Mouse (Mus musculus) stomach, embryonic 15.5 days (tissue): ENCODE measurements around the gene Sarnp. TPM values are rescaled to one million over a fixed set of nuclear protein-coding genes. Genes with fewer than 3 reads are reported as not detected.

Source experiments
- ATAC-seq: fragments of 200-750 bp; cut with Nextera tagmentation; 2 replicates; pipeline ENCODE4 v1.8.0; 2017; ENCODE audit warnings: low read depth, moderate number of reproducible peaks, moderate TSS enrichment; ENCODE audit not compliant: insufficient read depth, low FRiP score
- H3K27ac ChIP-seq: fragments of 300-500 bp; sonication (generic); 2 replicates; pipeline ENCODE4 v1.5.1; 2015; ENCODE audit warnings: mild to moderate bottlenecking, inconsistent platforms
- H3K27me3 ChIP-seq: fragments of 300-500 bp; sonication (generic); replicated peaks from 2 replicates; pipeline ENCODE4 v1.6.1; 2015; ENCODE audit warnings: inconsistent platforms
- H3K36me3 ChIP-seq: fragments of 300-500 bp; sonication (generic); 2 replicates; pipeline ENCODE4 v1.6.1; 2015; ENCODE audit warnings: inconsistent platforms
- H3K4me1 ChIP-seq: fragments of 300-500 bp; sonication (generic); 2 replicates; pipeline ENCODE4 v1.6.1; 2015; ENCODE audit warnings: inconsistent platforms
- H3K4me2 ChIP-seq: fragments of 300-500 bp; sonication (generic); 2 replicates; pipeline ENCODE4 v1.6.1; 2015; ENCODE audit warnings: mild to moderate bottlenecking, inconsistent platforms
- H3K4me3 ChIP-seq: fragments of 300-500 bp; sonication (generic); replicated peaks from 2 replicates; pipeline ENCODE4 v1.5.1; 2015; ENCODE audit warnings: inconsistent platforms
- H3K9ac ChIP-seq: fragments of 300-500 bp; sonication (generic); 2 replicates; pipeline ENCODE4 v1.6.1; 2015; ENCODE audit warnings: inconsistent platforms
- H3K9me3 ChIP-seq: fragments of 300-500 bp; sonication (generic); 2 replicates; pipeline ENCODE4 v1.6.1; 2016; ENCODE audit warnings: inconsistent platforms
- WGBS: fragments of 180-500 bp; shearing (Covaris S2); methylation state at CpG from one replicate; pipeline ENCODE4 v1.1.7; 2015; 5-methylcytosine and 5-hydroxymethylcytosine counted together
- polyA plus RNA-seq: library from polyadenylated mRNA; unstranded; fragments of >200 nt; fragmentation: Nextera tagmentation; extraction: Ambion mirVana; gene quantifications from 2 replicates; pipeline ENCODE4 v1.2.1, GENCODE M21; 2015

The Sarnp gene
- 187 and 207 TPM in 2 replicates for polyA plus RNA-seq

GRCm38 (mm10) chr10:128817033-128817432 lies at the start of gene Sarnp:
Sarnp (plus strand) TSS chr10:128817333.
- Histone ChIP-seq H3K4me2 (no peak within 1 kb of the TSS), H3K27ac (no peak within 1 kb of the TSS), H3K27me3 (no peaks in the 10 kb centered on the region), H3K9ac (no peak within 1 kb of the TSS), H3K4me3 (no peak within 1 kb of the TSS), H3K9me3 (no peaks in the 10 kb centered on the region), H3K4me1 (peaks cover 4% of the 10 kb centered on the region; the same call in 1 of the 2 replicates), H3K36me3 (peaks cover 32% of the 10 kb centered on the region)
- WGBS = 87% methylated on average over 13 of the region's 13 CpGs
- no peak for ATAC-seq

DNA sequence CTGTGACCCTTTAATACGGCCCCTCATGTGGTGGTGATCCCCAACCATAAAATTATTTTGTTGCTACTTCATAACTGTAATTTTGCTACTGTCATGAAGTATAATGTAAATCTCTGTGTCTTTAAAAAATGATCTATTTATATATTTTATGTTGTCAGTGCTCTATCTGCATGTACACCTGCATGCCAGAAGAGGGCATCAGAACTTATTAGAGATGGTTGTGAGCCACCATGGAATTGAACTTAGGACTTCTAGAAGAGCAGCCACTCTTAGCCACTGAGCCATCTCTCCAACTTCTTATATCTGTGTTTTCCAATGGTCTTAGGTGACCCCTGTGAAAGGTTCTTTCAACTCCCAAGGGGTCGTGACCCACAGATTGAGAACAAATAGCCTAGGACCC lies 44.2 kb upstream of the Sarnp start:
- Histone ChIP-seq H3K27me3 (no peaks in the 10 kb centered on the region), H3K36me3 (no peaks in the 10 kb centered on the region), H3K9me3 (no peaks in the 10 kb centered on the region), H3K9ac (no peak overlapping the region), H3K4me3 (no peak overlapping the region), H3K4me2 (no peak overlapping the region), H3K4me1 (no peaks in the 10 kb centered on the region), H3K27ac (no peak overlapping the region)
- no peak for ATAC-seq
- 77% methylated on average over 2 of the region's 2 CpGs for WGBS

DNA sequence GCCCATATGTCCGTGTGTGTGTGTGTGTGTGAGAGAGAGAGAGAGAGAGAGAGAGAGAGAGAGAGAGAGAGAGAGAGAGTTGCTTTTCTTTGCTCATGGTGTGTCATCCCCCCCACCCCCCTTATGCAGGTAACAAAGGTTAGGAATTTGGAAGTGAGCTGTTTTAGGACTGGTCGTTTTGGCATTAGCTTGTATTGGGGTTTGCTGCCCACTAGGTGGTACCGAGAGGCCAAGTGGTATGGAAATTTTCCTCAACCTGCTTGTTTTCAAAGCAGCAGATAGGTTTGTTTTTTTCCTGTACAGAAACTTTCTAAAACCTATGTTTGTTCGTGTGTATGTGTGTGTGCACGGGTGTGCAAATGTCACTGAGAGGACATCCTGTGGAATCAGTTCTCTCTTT lies 43.4 kb upstream of the Sarnp start:
- Histone ChIP-seq H3K9ac (no peak overlapping the region), H3K27me3 (no peaks in the 10 kb centered on the region), H3K4me1 (no peaks in the 10 kb centered on the region), H3K4me3 (no peak overlapping the region), H3K9me3 (no peaks in the 10 kb centered on the region), H3K4me2 (no peak overlapping the region), H3K27ac (no peak overlapping the region), H3K36me3 (no peaks in the 10 kb centered on the region)
- no peak for ATAC-seq
- 35% methylated on average over 5 of the region's 5 CpGs for WGBS

DNA sequence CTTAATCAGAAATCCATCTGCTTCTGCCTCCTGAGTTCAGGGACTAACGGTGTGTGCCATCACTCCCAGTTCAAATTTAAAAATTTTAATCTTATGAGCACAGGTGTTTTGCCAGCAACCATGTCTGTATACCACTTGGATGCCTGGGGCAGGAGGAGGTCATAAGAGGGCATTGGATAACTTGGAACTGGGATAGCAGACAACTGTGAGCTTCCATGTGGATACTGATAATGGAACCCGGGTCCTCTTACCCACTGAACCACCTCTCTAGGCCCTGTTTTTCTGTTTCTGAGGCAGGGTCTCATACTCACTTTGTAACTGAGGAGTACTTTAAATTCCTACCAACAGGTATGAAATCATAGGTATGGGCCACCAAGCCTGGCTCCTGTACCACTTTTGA lies 38.7 kb upstream of the Sarnp start:
- Histone ChIP-seq H3K4me1 (no peaks in the 10 kb centered on the region; the same call in 1 of the 2 replicates), H3K27ac (peak overlapping the region; percentile 86; the same call in 1 of the 2 replicates), H3K36me3 (no peaks in the 10 kb centered on the region), H3K4me3 (no peak overlapping the region), H3K27me3 (no peaks in the 10 kb centered on the region), H3K9me3 (no peaks in the 10 kb centered on the region), H3K4me2 (no peak overlapping the region), H3K9ac (no peak overlapping the region)
- ATAC-seq = no peak
- 88% methylated on average over 2 of the region's 2 CpGs for WGBS

- H3K9me3 ChIP-seq = no peaks in the 10 kb centered on the region
- H3K27ac ChIP-seq = peak overlapping the region; percentile 86
- peak overlapping the region; percentile 21; the same call in 1 of the 2 replicates for H3K4me2 ChIP-seq
- no peak overlapping the region for H3K9ac ChIP-seq
- WGBS = 22% methylated on average over 8 of the region's 8 CpGs
- ATAC-seq = peak; percentile 93
- no peaks in the 10 kb centered on the region for H3K36me3 ChIP-seq
- no peaks in the 10 kb centered on the region; the same call in 1 of the 2 replicates for H3K4me1 ChIP-seq
- no peak overlapping the region for H3K4me3 ChIP-seq
- H3K27me3 ChIP-seq = no peaks in the 10 kb centered on the region
These were observed 37.9 kb upstream of the Sarnp start for GRCm38 (mm10) chr10:128779011-128779795.

- Histone ChIP-seq H3K4me2 (no peak overlapping the region), H3K27ac (no peak overlapping the region; the same call in 1 of the 2 replicates), H3K36me3 (no peaks in the 10 kb centered on the region), H3K4me3 (no peak overlapping the region), H3K9me3 (no peaks in the 10 kb centered on the region), H3K27me3 (no peaks in the 10 kb centered on the region), H3K4me1 (no peaks in the 10 kb centered on the region; the same call in 1 of the 2 replicates), H3K9ac (no peak overlapping the region)
- no peak for ATAC-seq
- WGBS = 90% methylated on average over 1 of the region's 1 CpGs
These were observed 36.9 kb upstream of the Sarnp start for GRCm38 (mm10) chr10:128780200-128780599.

DNA sequence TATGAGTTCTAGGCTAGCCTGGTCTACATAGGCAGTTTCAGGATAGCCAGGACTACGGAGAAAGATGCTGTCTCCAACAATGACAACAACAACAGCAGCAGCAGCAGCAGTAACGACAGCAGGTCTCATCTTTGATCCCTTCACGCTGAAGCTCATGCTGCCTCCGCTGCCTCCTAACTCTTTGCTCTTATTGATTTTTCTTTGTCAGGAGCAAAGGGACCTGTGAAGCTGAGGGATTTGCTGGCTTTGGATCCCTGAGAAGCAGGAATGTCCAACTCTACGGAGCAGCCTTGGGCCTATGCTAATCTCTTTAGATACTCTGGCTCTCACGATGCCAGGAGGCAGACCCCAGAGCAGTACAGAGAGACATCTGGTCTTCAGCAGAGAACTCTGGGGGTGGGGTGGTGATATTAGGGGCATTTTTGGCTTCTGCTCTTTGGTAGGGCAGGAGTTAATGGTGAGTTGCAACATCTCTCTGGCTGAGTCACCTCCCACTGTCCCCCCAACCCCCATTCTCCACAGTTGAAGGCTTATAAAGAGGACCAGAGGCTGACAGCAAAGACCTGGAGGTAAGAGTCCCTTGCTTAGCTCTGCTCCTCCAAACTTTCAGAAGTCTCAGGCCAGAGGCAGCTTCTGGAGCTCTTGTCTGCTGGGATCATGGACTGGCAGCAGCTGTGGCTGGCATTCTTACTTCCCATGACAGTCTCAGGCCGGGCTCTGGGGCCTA lies 26.6 kb upstream of the Sarnp start, which contains the start of gene Mmp19:
Gene Mmp19 (plus strand): TSS at position 513 of the 727 bp plus-strand sequence.
- no peak within 1 kb of the TSS for H3K9ac ChIP-seq
- WGBS = 53% methylated on average over 7 of the region's 7 CpGs
- peak within 1 kb of the TSS; percentile 17; the same call in 1 of the 2 replicates for H3K4me2 ChIP-seq
- no peak within 1 kb of the TSS for H3K27ac ChIP-seq
- H3K4me3 ChIP-seq = no peak within 1 kb of the TSS
- no peaks in the 10 kb centered on the region for H3K9me3 ChIP-seq
- H3K36me3 ChIP-seq = no peaks in the 10 kb centered on the region
- H3K27me3 ChIP-seq = no peaks in the 10 kb centered on the region
- H3K4me1 ChIP-seq = no peaks in the 10 kb centered on the region
- peak; percentile 47; the same call in 1 of the 2 replicates for ATAC-seq

- H3K9me3 ChIP-seq = no peaks in the 10 kb centered on the region
- H3K36me3 ChIP-seq = no peaks in the 10 kb centered on the region
- no peaks in the 10 kb centered on the region for H3K27me3 ChIP-seq
- H3K9ac ChIP-seq = no peak overlapping the region
- no peaks in the 10 kb centered on the region for H3K4me1 ChIP-seq
- no peak overlapping the region for H3K27ac ChIP-seq
- no peak overlapping the region for H3K4me3 ChIP-seq
- no peak overlapping the region for H3K4me2 ChIP-seq
- ATAC-seq = no peak
These were observed 25.1 kb upstream of the Sarnp start for GRCm38 (mm10) chr10:128792041-128792440.

- no peak for ATAC-seq
- WGBS = 86% methylated on average over 1 of the region's 1 CpGs
- Histone ChIP-seq H3K4me1 (no peaks in the 10 kb centered on the region), H3K9ac (no peak overlapping the region), H3K27me3 (no peaks in the 10 kb centered on the region), H3K27ac (no peak overlapping the region), H3K36me3 (no peaks in the 10 kb centered on the region), H3K9me3 (no peaks in the 10 kb centered on the region), H3K4me3 (no peak overlapping the region), H3K4me2 (no peak overlapping the region)
These were observed 23.9 kb upstream of the Sarnp start for GRCm38 (mm10) chr10:128793258-128793657.

- H3K36me3 ChIP-seq = no peaks in the 10 kb centered on the region
- no peak overlapping the region for H3K4me3 ChIP-seq
- H3K9me3 ChIP-seq = no peaks in the 10 kb centered on the region
- H3K27me3 ChIP-seq = no peaks in the 10 kb centered on the region
- 87% methylated on average over 5 of the region's 5 CpGs for WGBS
- H3K27ac ChIP-seq = no peak overlapping the region
- H3K4me2 ChIP-seq = no peak overlapping the region
- H3K4me1 ChIP-seq = no peaks in the 10 kb centered on the region
- no peak overlapping the region for H3K9ac ChIP-seq
- ATAC-seq = no peak
These were observed 22.7 kb upstream of the Sarnp start for GRCm38 (mm10) chr10:128794391-128794790.

GRCm38 (mm10) chr10:128795581-128795980 lies 21.6 kb upstream of the Sarnp start:
- Histone ChIP-seq H3K9ac (no peak overlapping the region), H3K27ac (no peak overlapping the region), H3K4me2 (no peak overlapping the region), H3K9me3 (no peaks in the 10 kb centered on the region), H3K4me3 (no peak overlapping the region), H3K27me3 (no peaks in the 10 kb centered on the region), H3K4me1 (no peaks in the 10 kb centered on the region), H3K36me3 (no peaks in the 10 kb centered on the region)
- 91% methylated on average over 3 of the region's 3 CpGs for WGBS
- no peak for ATAC-seq

GRCm38 (mm10) chr10:128798676-128799075 lies 18.5 kb upstream of the Sarnp start:
- H3K4me1 ChIP-seq = peaks cover 14% of the 10 kb centered on the region
- no peak overlapping the region for H3K9ac ChIP-seq
- H3K36me3 ChIP-seq = peaks cover 3% of the 10 kb centered on the region; the same call in 1 of the 2 replicates
- H3K4me2 ChIP-seq = no peak overlapping the region
- no peak overlapping the region for H3K4me3 ChIP-seq
- WGBS = 90% methylated on average over 8 of the region's 8 CpGs
- H3K27ac ChIP-seq = no peak overlapping the region
- H3K27me3 ChIP-seq = no peaks in the 10 kb centered on the region
- no peaks in the 10 kb centered on the region for H3K9me3 ChIP-seq
- no peak for ATAC-seq
